Mouse (Mus musculus) thymus, adult 2 months (tissue): Measurements from ENCODE around the gene Mylk.

Source experiments
- CTCF ChIP-seq: fragments of 200-500 bp; IDR thresholded peaks from 2 replicates; pipeline ENCODE4 v1.5.1; 2012; ENCODE audit warnings: mild to moderate bottlenecking, control low read depth, low read length, moderate library complexity, borderline replicate concordance; ENCODE audit not compliant: control insufficient read depth, poor library complexity, insufficient read depth; ENCODE audit errors: extremely low read depth
- POLR2A ChIP-seq: fragments of 200-500 bp; IDR thresholded peaks from 2 replicates; pipeline ENCODE4 v1.6.1; 2012; ENCODE audit warnings: mild to moderate bottlenecking, low read length, control low read depth, moderate library complexity; ENCODE audit not compliant: control insufficient read depth, poor library complexity, insufficient read depth; ENCODE audit errors: extremely low read depth

DNA sequence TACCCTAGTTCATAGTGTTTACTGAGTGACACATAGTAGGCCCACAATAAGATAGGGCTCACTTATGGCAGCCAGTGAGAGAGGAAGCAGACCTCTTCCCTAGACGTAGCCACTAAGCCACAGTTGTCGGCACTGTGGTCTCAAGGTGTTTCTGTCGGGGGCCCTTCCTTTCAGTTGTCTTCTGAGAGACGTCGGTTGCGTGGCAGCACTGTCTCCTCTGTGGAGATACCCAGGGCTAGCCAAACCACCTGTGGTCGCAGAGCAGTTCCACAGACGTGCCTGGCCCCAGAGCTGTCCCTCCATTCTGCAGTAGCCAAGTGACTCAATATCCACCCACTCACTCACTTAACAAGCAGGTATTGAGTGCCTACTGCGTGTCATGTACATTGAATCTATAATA, 205.9 kb downstream of the Mylk start:
- no peak for TF ChIP-seq CTCF
- no peak for TF ChIP-seq POLR2A
